Mouse (Mus musculus) cerebellum, postnatal 14 days (tissue): ENCODE data around the gene Haus6.

Experiments
- DNase-seq, 2 experiments: peaks; one replicate each; pipeline ENCODE4 v3.0.0; 2021; ENCODE audit warnings: mixed read lengths in 2 of 2

Haus6 gene

GRCm38 (mm10) chr4:86574939-86575282 is 36.9 kb downstream of the Haus6 start:
- no peak for DNase-seq

GRCm38 (mm10) chr4:86561061-86561460 is 50.8 kb downstream of the Haus6 start:
- DNase-seq: no peak

- no peak for DNase-seq
These were observed 52.8 kb downstream of the Haus6 start for GRCm38 (mm10) chr4:86559006-86559405.

GRCm38 (mm10) chr4:86558228-86558627 is 53.6 kb downstream of the Haus6 start, which contains the start of gene Saxo1:
Gene Saxo1, minus strand, starts transcription at chr4:86558328.
- no peak for DNase-seq

- DNase-seq: no peak
These were observed 54.5 kb downstream of the Haus6 start for GRCm38 (mm10) chr4:86557371-86557770.

- peak; percentile 45 to 55 for DNase-seq
These were observed 56.7 kb downstream of the Haus6 start for GRCm38 (mm10) chr4:86555035-86555707.

- DNase-seq: no peak
These were observed 63.5 kb downstream of the Haus6 start for GRCm38 (mm10) chr4:86548332-86548731.

- DNase-seq: peak in 1 of 2 experiments; percentile 23
These were observed 66.2 kb downstream of the Haus6 start for GRCm38 (mm10) chr4:86545615-86546014.

GRCm38 (mm10) chr4:86543999-86544398 is 67.9 kb downstream of the Haus6 start:
- DNase-seq: no peak

- no peak for DNase-seq
These were observed 70.3 kb downstream of the Haus6 start for GRCm38 (mm10) chr4:86541573-86541972.

- no peak for DNase-seq
These were observed 72.9 kb downstream of the Haus6 start for GRCm38 (mm10) chr4:86538936-86539335.

GRCm38 (mm10) chr4:86537972-86538371 is 73.9 kb downstream of the Haus6 start:
- peak; percentile 54 to 56 for DNase-seq

- no peak for DNase-seq
These were observed 77.8 kb downstream of the Haus6 start for GRCm38 (mm10) chr4:86534091-86534481.

- no peak for DNase-seq
These were observed 78.3 kb downstream of the Haus6 start for GRCm38 (mm10) chr4:86533406-86534090.

- DNase-seq: peak; percentile 14 to 48
These were observed 82.7 kb downstream of the Haus6 start for GRCm38 (mm10) chr4:86529161-86529560.
